ENCODE assay signal across 8 mouse cellular contexts in the genomic region with DNA sequence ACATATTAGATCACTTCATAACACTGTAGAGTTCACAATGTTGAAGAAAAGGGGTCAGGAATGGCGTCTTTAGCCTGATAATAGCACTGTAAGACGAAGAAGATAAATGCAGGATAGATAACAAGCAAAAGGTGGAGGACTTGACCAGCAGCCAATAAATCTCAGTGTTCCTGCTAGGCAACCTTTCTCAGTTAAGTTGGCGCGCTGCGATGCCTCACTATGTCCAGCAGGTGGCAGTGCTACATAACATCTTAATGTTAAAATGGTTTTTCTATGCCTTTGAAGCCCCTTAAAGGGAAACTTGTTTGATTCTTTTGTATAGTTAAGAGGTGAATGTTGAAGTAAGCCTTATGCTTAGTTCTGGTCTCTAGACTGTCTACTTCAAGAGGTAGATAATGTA. TPM values are rescaled to one million over a fixed set of nuclear protein-coding genes. Genes with fewer than 3 reads are reported as not detected.
A peak's percentile ranks its signal among the peaks of the same experiment; 100 is the strongest.
DNase-seq lines count a peak whose midpoint lies in the region; ATAC-seq and TF ChIP-seq lines count a peak whose summit lies in the region.
"Had no signal": no experiment of that assay in that cellular context is flagged by ENCODE, and none has a peak within 500 bp of the region (broad histone marks: within the 10 kb centered on the region; RNA-seq: fewer than 3 reads in every experiment).

No protein-coding gene starts in this region.

- H3K27me3 ChIP-seq in MEL (ENCODE audit: control insufficient read depth in 1 of 2, insufficient read depth in 2 of 2, low read length in 2 of 2): peaks cover 0 to 6% of the 10 kb centered on the region in 2 experiments; a peak in 2 of 4 replicates
- H3K27me3 ChIP-seq: liver, embryonic 15.5 days had no signal

- peak; percentile 60 for ATAC-seq in CD4-positive, CD25-positive, alpha-beta regulatory T cell, adult 4 months

- TF ChIP-seq CTCF in MEL (IDR thresholded peaks at IDR 0.05 in 2 of 3, conservative IDR thresholded peaks at IDR 0.05 in 1 of 3; ENCODE audit: control insufficient read depth in 1 of 3, insufficient read depth in 1 of 3, low read depth in 2 of 3, low read length in 3 of 3, poor library complexity in 1 of 3, severe bottlenecking in 1 of 3): peak; percentile 82 to 97 (median 90)

- H3K36me3 ChIP-seq in MEL (ENCODE audit: control insufficient read depth in 1 of 2, insufficient read depth in 2 of 2, low read length in 2 of 2): no peaks in the 10 kb centered on the region
- H3K36me3 ChIP-seq: liver, embryonic 15.5 days had no signal

- peak; percentile 76 for DNase-seq in MEL (ENCODE audit: low read depth, low spot score)
- DNase-seq in cerebellum, adult 18-20 months: peak; percentile 58 to 74
- DNase-seq in frontal cortex, postnatal 36 days (ENCODE audit: low spot score in 2 of 2): peak; percentile 48 to 80
- DNase-seq in layer of hippocampus, adult 11-12 months (ENCODE audit: low spot score): peak; percentile 79
- DNase-seq in lung, postnatal 36 days: peak; percentile 90
- DNase-seq in spleen, adult 12 weeks (ENCODE audit: low spot score): peak; percentile 19

- TF ChIP-seq RAD21 in MEL (IDR thresholded peaks at IDR 0.05; ENCODE audit: low read depth, low read length): peak; percentile 93

- H3K27ac ChIP-seq in MEL (ENCODE audit: control insufficient read depth, low read depth, low read length): no peak overlapping the region
- H3K27ac ChIP-seq: liver, embryonic 15.5 days had no signal

- no peak overlapping the region for H3K9ac ChIP-seq in MEL (ENCODE audit: control insufficient read depth, low read depth, low read length, poor library complexity, severe bottlenecking)
- H3K9ac ChIP-seq: liver, embryonic 15.5 days had no signal

- no peaks in the 10 kb centered on the region for H3K79me2 ChIP-seq in MEL (ENCODE audit: control insufficient read depth, insufficient read depth, low read length, poor library complexity)

- no peak for TF ChIP-seq EP300 in MEL (IDR thresholded peaks at IDR 0.05; ENCODE audit: low read depth in 1 of 2, low read length in 2 of 2)

- no peaks in the 10 kb centered on the region for H3K4me1 ChIP-seq in MEL (ENCODE audit: control insufficient read depth in 1 of 2, insufficient read depth in 2 of 2, low read length in 2 of 2)

- H3K9me3 ChIP-seq in MEL (replicated peaks; ENCODE audit: insufficient read depth, low read length): no peaks in the 10 kb centered on the region
- H3K9me3 ChIP-seq: liver, embryonic 15.5 days had no signal

- TF ChIP-seq POLR2A in MEL (IDR thresholded peaks at IDR 0.05; ENCODE audit: control insufficient read depth in 1 of 2, insufficient read depth in 1 of 2, low read depth in 1 of 2, low read length in 2 of 2, poor library complexity in 1 of 2): no peak

- H3K4me3 ChIP-seq in MEL (ENCODE audit: control insufficient read depth in 1 of 2, insufficient read depth in 1 of 2, low read depth in 2 of 2, low read length in 2 of 2): no peak overlapping the region
- H3K4me3 ChIP-seq: liver, embryonic 15.5 days had no signal

TF ChIP-seq in MEL, 35 proteins besides CTCF, POLR2A, EP300 and RAD21:
- TF ChIP-seq MXI1 (IDR thresholded peaks at IDR 0.05; ENCODE audit: low read depth, low read length) (no peak), RCOR1 (IDR thresholded peaks at IDR 0.05; ENCODE audit: low read depth, low read length) (peak; percentile 56), GATA1 (IDR thresholded peaks at IDR 0.05; ENCODE audit: low read depth, low read length) (peak; percentile 8; the same call in 1 of the 2 replicates), SMC3 (IDR thresholded peaks at IDR 0.05; ENCODE audit: low read depth, low read length) (peak; percentile 88), ZC3H11A (IDR thresholded peaks at IDR 0.05; ENCODE audit: low read depth, low read length) (peak; percentile 79), BHLHE40 (IDR thresholded peaks at IDR 0.05; ENCODE audit: borderline replicate concordance, low read depth, low read length) (no peak)
TF ChIP-seq in MEL: peak in this region for 4.

RNA-seq across cellular contexts. Expression of gene Ifit1, which starts 25.5 kb away (rescaled TPM):
- 10 to 100 TPM; 60.3 to 70.1 TPM for polyA plus RNA-seq in CD4-positive, CD25-positive, alpha-beta regulatory T cell, adult 4 months (2017; shearing (Covaris generic))
- 0.12 TPM in 1 of 2 replicates, not detected in the other for total RNA-seq in MEL (2012; rRNA removed)
- polyA plus RNA-seq in MEL (2012; ENCODE audit: insufficient read depth in 1 of 2, insufficient read length in 2 of 2, low read depth in 1 of 2, low replicate concordance in 2 of 2, missing spikeins in 1 of 2): under 1 TPM in 1 of 2 experiments, not detected in 1; 0.31 TPM

RNA-seq across cellular contexts. Expression of gene Ifit1bl2, which starts 25.6 kb away (rescaled TPM):
- polyA plus RNA-seq in CD4-positive, CD25-positive, alpha-beta regulatory T cell, adult 4 months (2017; shearing (Covaris generic)): 1 to 10 TPM; 1.8 to 2.1 TPM
- not detected in 2 replicates for total RNA-seq in MEL (2012; rRNA removed)
- polyA plus RNA-seq in MEL (2012; ENCODE audit: insufficient read depth in 1 of 2, insufficient read length in 2 of 2, low read depth in 1 of 2, low replicate concordance in 2 of 2, missing spikeins in 1 of 2): not detected

RNA-seq across cellular contexts. Expression of gene Ifit3b, which starts 58.4 kb away (rescaled TPM):
- polyA plus RNA-seq in CD4-positive, CD25-positive, alpha-beta regulatory T cell, adult 4 months (2017; shearing (Covaris generic)): 10 to 100 TPM in 1 of 2 experiments, 1 to 10 TPM in 1; 9.3 to 14.8 TPM
- total RNA-seq in MEL (2012; rRNA removed): not detected in 2 replicates
- polyA plus RNA-seq in MEL (2012; ENCODE audit: insufficient read depth in 1 of 2, insufficient read length in 2 of 2, low read depth in 1 of 2, low replicate concordance in 2 of 2, missing spikeins in 1 of 2): not detected

Comparison
In these comparisons a context has a peak if more than half of its experiments do, and no peak if none do; other contexts are left out.
1. DNase-seq: peak in every context shown above with its lines; median percentile 90 in lung, postnatal 36 days; 79 in layer of hippocampus, adult 11-12 months; 76 in MEL; 66 in cerebellum, adult 18-20 months; 64 in frontal cortex, postnatal 36 days; 19 in spleen, adult 12 weeks.
2. RNA of gene Ifit1, which starts 25.5 kb away (polyA plus RNA-seq): 60.3 to 70.1 TPM in CD4-positive, CD25-positive, alpha-beta regulatory T cell, adult 4 months; 0.31 TPM in MEL; every median in the first group is over 10 times any median in the second.
3. RNA of gene Ifit3b, which starts 58.4 kb away (polyA plus RNA-seq): 9.3 to 14.8 TPM in CD4-positive, CD25-positive, alpha-beta regulatory T cell, adult 4 months; not detected in MEL; every median in the first group is over 10 times any median in the second.